Mouse (Mus musculus) spleen, adult 2 months (tissue): Measurements from ENCODE around the gene Plekha6.

ENCODE experiments used
- CTCF ChIP-seq: fragments of 200-500 bp; IDR thresholded peaks from 2 replicates; pipeline ENCODE4 v1.5.1; 2011; ENCODE audit warnings: mild to moderate bottlenecking, inconsistent platforms; ENCODE audit not compliant: insufficient read depth, insufficient read length, insufficient replicate concordance; ENCODE audit errors: extremely low read depth
- POLR2A ChIP-seq: fragments of 200-500 bp; IDR thresholded peaks from 2 replicates; pipeline ENCODE4 v1.6.1; 2011; ENCODE audit warnings: low read depth, low read length, inconsistent platforms

DNA sequence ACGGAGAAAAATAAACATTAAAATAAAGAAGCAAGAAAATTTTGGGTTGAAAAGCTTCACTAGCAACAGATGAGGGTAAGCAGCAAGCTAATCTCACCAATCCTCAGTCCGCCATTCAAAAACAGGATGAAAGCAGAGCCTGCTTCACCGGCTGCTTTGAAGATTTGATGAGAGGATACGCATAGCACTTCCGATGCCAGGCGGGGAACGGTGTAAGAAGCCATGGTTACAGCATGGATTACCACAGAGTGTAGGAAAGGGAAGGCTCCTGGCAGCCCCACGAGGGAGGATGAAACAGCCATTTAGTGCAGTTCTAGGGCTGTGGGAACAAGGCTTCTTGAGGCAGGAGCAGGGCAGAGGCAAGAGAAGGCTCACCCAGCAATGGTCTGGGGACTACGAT is 187.8 kb downstream of the Plekha6 start:
- no peak for TF ChIP-seq POLR2A
- TF ChIP-seq CTCF, result no peak
